Mouse (Mus musculus): ENCODE results near the gene Aldh1b1. TPM values are rescaled to one million over a fixed set of nuclear protein-coding genes. Genes with fewer than 3 reads are reported as not detected.

The Aldh1b1 gene
- polyA plus RNA-seq, 1 experiment from 2014 or later: 2.5 TPM

GRCm38 (mm10) chr4:45765565-45766201 is 33.1 kb upstream of the Aldh1b1 start:
- peaks cover 49% of the 10 kb centered on the region for H3K4me1 ChIP-seq
- peak; percentile 65 for DNase-seq (ENCODE audit: low spot score)
- H3K9me3 ChIP-seq (replicated peaks): no peaks in the 10 kb centered on the region
- H3K27ac ChIP-seq: peak overlapping the region; percentile 68
- no peaks in the 10 kb centered on the region for H3K36me3 ChIP-seq
- peak overlapping the region; percentile 37 for H3K4me3 ChIP-seq
- H3K27me3 ChIP-seq (ENCODE audit: low read depth, poor library complexity, severe bottlenecking): peaks cover 84% of the 10 kb centered on the region
- whole genome bisulfite sequencing: under 1% methylated on average over 17 of the region's 18 CpGs

- no peak overlapping the region for H3K4me3 ChIP-seq
- DNase-seq (ENCODE audit: low spot score): no peak
- peaks cover 91% of the 10 kb centered on the region for H3K27me3 ChIP-seq (ENCODE audit: low read depth, poor library complexity, severe bottlenecking)
- WGBS: 57% methylated on average over 7 of the region's 7 CpGs
- H3K27ac ChIP-seq: no peak overlapping the region
- H3K4me1 ChIP-seq: peaks cover 60% of the 10 kb centered on the region
- H3K36me3 ChIP-seq: no peaks in the 10 kb centered on the region
- no peaks in the 10 kb centered on the region for H3K9me3 ChIP-seq (replicated peaks)
Observed at GRCm38 (mm10) chr4:45766774-45767173, 32.0 kb upstream of the Aldh1b1 start.

GRCm38 (mm10) chr4:45767891-45768558 is 30.8 kb upstream of the Aldh1b1 start:
- H3K27me3 ChIP-seq (ENCODE audit: low read depth, poor library complexity, severe bottlenecking): peaks cover 87% of the 10 kb centered on the region
- no peak overlapping the region for H3K4me3 ChIP-seq
- no peak overlapping the region for H3K27ac ChIP-seq
- no peaks in the 10 kb centered on the region for H3K36me3 ChIP-seq
- H3K9me3 ChIP-seq (replicated peaks): no peaks in the 10 kb centered on the region
- H3K4me1 ChIP-seq: peaks cover 60% of the 10 kb centered on the region
- DNase-seq (ENCODE audit: low spot score): no peak
- 43% methylated on average over 11 of the region's 11 CpGs for WGBS

GRCm38 (mm10) chr4:45769141-45769540 is 29.7 kb upstream of the Aldh1b1 start:
- peaks cover 76% of the 10 kb centered on the region for H3K27me3 ChIP-seq (ENCODE audit: low read depth, poor library complexity, severe bottlenecking)
- peaks cover 49% of the 10 kb centered on the region for H3K4me1 ChIP-seq

GRCm38 (mm10) chr4:45769791-45770637 is 28.8 kb upstream of the Aldh1b1 start:
- Histone ChIP-seq H3K27me3 (ENCODE audit: low read depth, poor library complexity, severe bottlenecking) (peaks cover 67% of the 10 kb centered on the region), H3K27ac (no peak overlapping the region)
- 10% methylated on average over 10 of the region's 10 CpGs for WGBS

More at GRCm38 (mm10) chr4:45769141-45769540, 29.7 kb upstream of the Aldh1b1 start:
- WGBS: 58% methylated on average over 10 of the region's 10 CpGs
- Histone ChIP-seq H3K36me3 (no peaks in the 10 kb centered on the region), H3K9me3 (replicated peaks) (no peaks in the 10 kb centered on the region), H3K27ac (no peak overlapping the region), H3K4me3 (no peak overlapping the region)
- no peak for DNase-seq (ENCODE audit: low spot score)

GRCm38 (mm10) chr4:45770638-45771033 is 28.2 kb upstream of the Aldh1b1 start:
- WGBS: 12% methylated on average over 4 of the region's 4 CpGs
- Histone ChIP-seq H3K4me1 (peaks cover 34% of the 10 kb centered on the region), H3K36me3 (no peaks in the 10 kb centered on the region), H3K27ac (no peak overlapping the region), H3K27me3 (ENCODE audit: low read depth, poor library complexity, severe bottlenecking) (peaks cover 61% of the 10 kb centered on the region), H3K9me3 (replicated peaks) (no peaks in the 10 kb centered on the region), H3K4me3 (no peak overlapping the region)
- DNase-seq (ENCODE audit: low spot score): no peak

More at GRCm38 (mm10) chr4:45769791-45770637, 28.8 kb upstream of the Aldh1b1 start:
- Histone ChIP-seq H3K9me3 (replicated peaks) (no peaks in the 10 kb centered on the region), H3K4me1 (peaks cover 41% of the 10 kb centered on the region), H3K36me3 (no peaks in the 10 kb centered on the region), H3K4me3 (no peak overlapping the region)
- no peak for DNase-seq (ENCODE audit: low spot score)

- Histone ChIP-seq H3K9me3 (replicated peaks) (no peaks in the 10 kb centered on the region), H3K27me3 (ENCODE audit: low read depth, poor library complexity, severe bottlenecking) (peaks cover 56% of the 10 kb centered on the region), H3K27ac (peak overlapping the region; percentile 39; the same call in 1 of the 2 replicates), H3K4me3 (no peak overlapping the region), H3K36me3 (no peaks in the 10 kb centered on the region), H3K4me1 (peaks cover 29% of the 10 kb centered on the region)
- WGBS: 26% methylated on average over 8 of the region's 8 CpGs
- no peak for DNase-seq (ENCODE audit: low spot score)
Observed at GRCm38 (mm10) chr4:45771173-45771572, 27.6 kb upstream of the Aldh1b1 start.

GRCm38 (mm10) chr4:45771619-45772018 is 27.2 kb upstream of the Aldh1b1 start:
- Histone ChIP-seq H3K27me3 (ENCODE audit: low read depth, poor library complexity, severe bottlenecking) (peaks cover 52% of the 10 kb centered on the region), H3K36me3 (no peaks in the 10 kb centered on the region), H3K4me3 (no peak overlapping the region), H3K4me1 (peaks cover 24% of the 10 kb centered on the region), H3K27ac (peak overlapping the region; percentile 39; the same call in 1 of the 2 replicates), H3K9me3 (replicated peaks) (no peaks in the 10 kb centered on the region)
- peak; percentile 87 for DNase-seq (ENCODE audit: low spot score)
- 6% methylated on average over 5 of the region's 5 CpGs for WGBS

- no peaks in the 10 kb centered on the region for H3K36me3 ChIP-seq
- no peak for DNase-seq (ENCODE audit: low spot score)
- peaks cover 39% of the 10 kb centered on the region for H3K27me3 ChIP-seq (ENCODE audit: low read depth, poor library complexity, severe bottlenecking)
- no peaks in the 10 kb centered on the region for H3K9me3 ChIP-seq (replicated peaks)
- peaks cover 10% of the 10 kb centered on the region; the same call in 1 of the 2 replicates for H3K4me1 ChIP-seq
- 66% methylated on average over 1 of the region's 1 CpGs for WGBS
- H3K27ac ChIP-seq: no peak overlapping the region
- no peak overlapping the region for H3K4me3 ChIP-seq
Observed at GRCm38 (mm10) chr4:45783671-45784070, 15.2 kb upstream of the Aldh1b1 start.

- no peak for DNase-seq (ENCODE audit: low spot score)
- H3K27ac ChIP-seq: no peak overlapping the region
- no peaks in the 10 kb centered on the region for H3K9me3 ChIP-seq (replicated peaks)
- no peak overlapping the region for H3K4me3 ChIP-seq
- H3K4me1 ChIP-seq: peaks cover 10% of the 10 kb centered on the region; the same call in 1 of the 2 replicates
- no peaks in the 10 kb centered on the region for H3K36me3 ChIP-seq
- peaks cover 46% of the 10 kb centered on the region for H3K27me3 ChIP-seq (ENCODE audit: low read depth, poor library complexity, severe bottlenecking)
- WGBS: 21% methylated on average over 2 of the region's 2 CpGs
Observed at GRCm38 (mm10) chr4:45785959-45786358, 12.9 kb upstream of the Aldh1b1 start.

GRCm38 (mm10) chr4:45786674-45787073 is 12.1 kb upstream of the Aldh1b1 start:
- Histone ChIP-seq H3K4me3 (no peak overlapping the region), H3K27me3 (ENCODE audit: low read depth, poor library complexity, severe bottlenecking) (peaks cover 46% of the 10 kb centered on the region), H3K9me3 (replicated peaks) (no peaks in the 10 kb centered on the region), H3K36me3 (no peaks in the 10 kb centered on the region), H3K4me1 (peaks cover 10% of the 10 kb centered on the region; the same call in 1 of the 2 replicates), H3K27ac (no peak overlapping the region)
- WGBS: 59% methylated on average over 4 of the region's 4 CpGs
- no peak for DNase-seq (ENCODE audit: low spot score)

GRCm38 (mm10) chr4:45788446-45789081 is 10.3 kb upstream of the Aldh1b1 start:
- WGBS: 87% methylated on average over 13 of the region's 13 CpGs
- Histone ChIP-seq H3K9me3 (replicated peaks) (no peaks in the 10 kb centered on the region), H3K27ac (no peak overlapping the region), H3K4me1 (peaks cover 10% of the 10 kb centered on the region; the same call in 1 of the 2 replicates), H3K27me3 (ENCODE audit: low read depth, poor library complexity, severe bottlenecking) (peaks cover 47% of the 10 kb centered on the region), H3K4me3 (no peak overlapping the region), H3K36me3 (no peaks in the 10 kb centered on the region)
- no peak for DNase-seq (ENCODE audit: low spot score)
